Mouse (Mus musculus): ENCODE measurements around the gene Atxn2. TPM values are rescaled to one million over a fixed set of nuclear protein-coding genes. Genes with fewer than 3 reads are reported as not detected.

Atxn2 gene
- polyA plus RNA-seq, 1 experiment from 2014 or later, result 23.0 TPM

Small RNA genes within 50 kb of the gene (microRNA-seq; reads per million reads assigned to microRNA genes)
- 1.8 reads per million for gene Mir7031

Other genes starting within 250 kb of the Atxn2 start
- not detected in 2 replicates for gene Adam1b, start 207.9 kb upstream of the Atxn2 start, polyA plus RNA-seq (2015; fragmentation: Nextera tagmentation; extraction: Ambion mirVana)
- 0.21 and 0.41 TPM in 2 replicates for gene Adam1a, start 165.9 kb upstream of the Atxn2 start, polyA plus RNA-seq (2015; fragmentation: Nextera tagmentation; extraction: Ambion mirVana)
- not detected in 2 replicates for gene Gm42878, start 165.9 kb upstream of the Atxn2 start, polyA plus RNA-seq (2015; fragmentation: Nextera tagmentation; extraction: Ambion mirVana)
- gene Mapkapk5, start 165.4 kb upstream of the Atxn2 start, polyA plus RNA-seq (2015; fragmentation: Nextera tagmentation; extraction: Ambion mirVana), result 22.9 and 30.0 TPM in 2 replicates
- gene Aldh2, start 117.5 kb upstream of the Atxn2 start, polyA plus RNA-seq (2015; fragmentation: Nextera tagmentation; extraction: Ambion mirVana), result 181 and 210 TPM in 2 replicates
- gene Acad12, start 92.4 kb upstream of the Atxn2 start, polyA plus RNA-seq (2015; fragmentation: Nextera tagmentation; extraction: Ambion mirVana), result 1.2 and 2.4 TPM in 2 replicates
- gene Acad10, start 50.8 kb upstream of the Atxn2 start, polyA plus RNA-seq (2015; fragmentation: Nextera tagmentation; extraction: Ambion mirVana), result 3.2 and 4.0 TPM in 2 replicates
- 22.1 and 27.5 TPM in 2 replicates for gene Brap, start 50.8 kb upstream of the Atxn2 start, polyA plus RNA-seq (2015; fragmentation: Nextera tagmentation; extraction: Ambion mirVana)
- 6.7 and 7.7 TPM in 2 replicates for gene Sh2b3, start 126.3 kb downstream of the Atxn2 start, polyA plus RNA-seq (2015; fragmentation: Nextera tagmentation; extraction: Ambion mirVana)
- gene Pheta1, start 137.6 kb downstream of the Atxn2 start, polyA plus RNA-seq (2015; fragmentation: Nextera tagmentation; extraction: Ambion mirVana), result 3.9 and 4.5 TPM in 2 replicates

Measured in liver, embryonic 15.5 days (tissue).